Mouse (Mus musculus) liver, postnatal 0 days (tissue): ENCODE results near the gene Nfya.

Source experiments
- CTCF ChIP-seq: sonication (generic); IDR thresholded peaks from 2 replicates; pipeline ENCODE4 v1.5.1; 2016; ENCODE audit warnings: antibody characterized with exemption, low read depth
- EP300 ChIP-seq: IDR thresholded peaks from 2 replicates; pipeline ENCODE4 v1.6.1; 2016; ENCODE audit warnings: antibody characterized with exemption, low read depth, mild to moderate bottlenecking

- TF ChIP-seq CTCF: no peak
- TF ChIP-seq EP300: no peak
Measured at GRCm38 (mm10) chr17:48431054-48431453, 21.3 kb upstream of the Nfya start.
